Mouse (Mus musculus) kidney, embryonic 14.5 days (tissue): ENCODE data around the gene Trpc7. TPM values are rescaled to one million over a fixed set of nuclear protein-coding genes. Genes with fewer than 3 reads are reported as not detected.

ENCODE experiments used
- ATAC-seq: fragments of 200-750 bp; cut with Nextera tagmentation; 2 replicates; pipeline ENCODE4 v1.8.0; 2017; ENCODE audit warnings: moderate number of reproducible peaks, mild to moderate bottlenecking, moderate TSS enrichment, moderate library complexity; ENCODE audit not compliant: low FRiP score, low TSS enrichment
- H3K27ac ChIP-seq: fragments of 300-500 bp; sonication (generic); 2 replicates; pipeline ENCODE4 v1.5.1; 2014; ENCODE audit warnings: low read depth, mild to moderate bottlenecking, low read length, moderate library complexity, mixed read lengths
- H3K27me3 ChIP-seq: fragments of 300-500 bp; sonication (generic); 2 replicates; pipeline ENCODE4 v1.6.1; 2014; ENCODE audit warnings: mild to moderate bottlenecking, low read length; ENCODE audit not compliant: control insufficient read depth, insufficient read depth
- H3K36me3 ChIP-seq: fragments of 300-500 bp; sonication (generic); 2 replicates; pipeline ENCODE4 v1.6.1; 2014; ENCODE audit warnings: low read length, mixed read lengths; ENCODE audit not compliant: control insufficient read depth, insufficient read depth
- H3K4me1 ChIP-seq: fragments of 300-500 bp; sonication (generic); 2 replicates; pipeline ENCODE4 v1.6.1; 2014; ENCODE audit warnings: low read length, mixed read lengths; ENCODE audit not compliant: control insufficient read depth, insufficient read depth
- H3K4me2 ChIP-seq: fragments of 300-500 bp; sonication (generic); replicated peaks from 2 replicates; pipeline ENCODE4 v1.6.1; 2014; ENCODE audit warnings: low read depth, mild to moderate bottlenecking, low read length
- H3K4me3 ChIP-seq: fragments of 300-500 bp; sonication (generic); 2 replicates; pipeline ENCODE4 v1.5.1; 2014; ENCODE audit warnings: mild to moderate bottlenecking, low read length
- H3K9ac ChIP-seq: fragments of 300-500 bp; sonication (generic); 2 replicates; pipeline ENCODE4 v1.6.1; 2014; ENCODE audit warnings: low read depth, mild to moderate bottlenecking, low read length, moderate library complexity
- H3K9me3 ChIP-seq: fragments of 300-500 bp; sonication (generic); 2 replicates; pipeline ENCODE4 v1.6.1; 2016; ENCODE audit warnings: low read length; ENCODE audit not compliant: control insufficient read depth
- WGBS: fragments of 180-500 bp; shearing (Covaris S2); extraction: QIAGEN DNeasy Blood & Tissue Kit; methylation state at CpG from one replicate; pipeline ENCODE4 v1.1.7; 2014; 5-methylcytosine and 5-hydroxymethylcytosine counted together
- polyA plus RNA-seq: library from polyadenylated mRNA; unstranded; fragments of >200 nt; fragmentation: Nextera tagmentation; extraction: Ambion mirVana; gene quantifications from 2 replicates; pipeline ENCODE4 v1.2.1, GENCODE M21; 2014

Trpc7 gene
- polyA plus RNA-seq: 0.14 TPM in 1 of 2 replicates, not detected in the other

DNA sequence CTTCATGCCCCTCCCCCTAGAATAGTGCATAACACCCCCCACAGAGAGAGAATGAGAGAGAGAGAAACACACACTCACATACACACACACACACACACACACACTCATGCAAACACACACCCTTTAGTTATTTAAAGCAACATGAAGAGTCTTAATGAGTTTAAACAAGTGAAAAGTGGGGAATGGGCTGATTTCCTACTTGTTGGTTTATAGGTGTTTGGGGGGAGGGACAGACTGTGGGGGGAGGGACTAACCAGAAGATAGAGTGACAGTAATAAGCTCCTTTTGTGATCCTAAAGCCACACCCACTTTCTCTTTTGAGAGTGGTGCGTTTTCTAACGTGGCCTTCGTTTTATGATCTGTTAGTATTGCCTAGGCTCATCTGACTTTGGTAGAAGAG, at the start of gene Trpc7:
Trpc7 (minus strand) TSS at position 101 of the 400 bp plus-strand sequence.
- no peaks in the 10 kb centered on the region for H3K36me3 ChIP-seq
- no peak within 1 kb of the TSS for H3K4me3 ChIP-seq
- WGBS: 54% methylated on average over 3 of the region's 3 CpGs
- H3K27me3 ChIP-seq: no peaks in the 10 kb centered on the region
- no peak within 1 kb of the TSS for H3K4me2 ChIP-seq
- H3K27ac ChIP-seq: no peak within 1 kb of the TSS
- no peak for ATAC-seq
- H3K4me1 ChIP-seq: no peaks in the 10 kb centered on the region
- H3K9me3 ChIP-seq: no peaks in the 10 kb centered on the region
- no peak within 1 kb of the TSS for H3K9ac ChIP-seq

DNA sequence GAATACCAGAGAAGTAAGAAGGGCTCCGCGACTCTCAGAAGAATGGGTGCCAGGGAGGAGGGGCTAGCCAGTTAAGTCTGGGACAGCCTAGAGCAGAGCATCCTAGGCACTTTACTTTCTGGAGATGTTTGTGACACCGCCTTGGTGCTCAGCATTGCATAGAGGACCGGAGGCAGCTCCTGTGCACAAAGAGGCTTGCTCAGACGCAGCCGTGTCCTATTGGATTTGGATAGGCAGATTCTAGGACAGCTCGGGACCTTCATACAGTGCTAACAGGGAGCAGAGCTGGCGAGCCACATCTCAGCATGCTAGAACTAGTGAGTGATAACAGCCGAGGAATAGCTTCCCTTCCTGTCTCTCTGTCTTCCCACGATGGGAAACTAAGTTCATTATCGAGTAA, 43.5 kb upstream of the Trpc7 start:
- H3K27ac ChIP-seq: no peak overlapping the region
- H3K9me3 ChIP-seq: no peaks in the 10 kb centered on the region
- H3K4me3 ChIP-seq: no peak overlapping the region
- ATAC-seq: no peak
- no peaks in the 10 kb centered on the region for H3K36me3 ChIP-seq
- no peak overlapping the region for H3K4me2 ChIP-seq
- no peaks in the 10 kb centered on the region for H3K4me1 ChIP-seq
- H3K9ac ChIP-seq: no peak overlapping the region
- H3K27me3 ChIP-seq: no peaks in the 10 kb centered on the region
- 85% methylated on average over 11 of the region's 11 CpGs for WGBS

DNA sequence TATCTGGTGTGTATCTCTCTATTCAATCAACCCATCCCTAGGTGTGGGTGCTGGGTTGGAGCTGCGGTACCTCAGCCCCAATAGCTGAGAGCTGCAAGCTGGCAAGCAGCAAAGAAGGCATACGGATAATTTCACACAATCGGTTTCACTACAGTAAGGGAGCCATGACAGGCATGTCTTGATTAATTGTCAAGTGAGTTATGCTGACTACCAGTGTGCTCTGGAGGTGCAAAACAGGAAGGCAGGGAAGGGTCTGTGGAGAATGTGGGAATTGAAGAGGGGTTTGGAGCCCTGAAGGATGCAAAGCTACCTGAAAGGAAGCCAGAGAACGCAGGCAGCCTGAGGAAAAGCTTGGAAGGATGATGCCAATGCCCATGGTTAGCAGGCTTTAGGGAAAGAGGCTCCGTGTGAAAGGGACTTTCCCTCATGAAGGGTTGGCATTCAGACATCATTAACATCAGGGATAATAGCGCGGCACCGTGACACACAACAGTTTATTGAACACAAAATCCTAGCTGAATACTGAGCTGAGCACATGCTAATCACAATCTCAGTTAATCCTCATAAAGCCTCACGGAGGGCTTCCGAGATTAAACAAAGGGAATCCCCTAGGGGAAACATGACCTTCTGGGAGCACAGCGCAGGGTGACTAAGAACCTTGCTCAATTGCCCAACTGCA, 38.2 kb upstream of the Trpc7 start:
- Histone ChIP-seq H3K4me2 (no peak overlapping the region), H3K9me3 (no peaks in the 10 kb centered on the region), H3K9ac (no peak overlapping the region), H3K4me1 (no peaks in the 10 kb centered on the region), H3K4me3 (no peak overlapping the region), H3K27me3 (no peaks in the 10 kb centered on the region), H3K36me3 (no peaks in the 10 kb centered on the region), H3K27ac (no peak overlapping the region)
- WGBS: 79% methylated on average over 11 of the region's 11 CpGs
- ATAC-seq: no peak

DNA sequence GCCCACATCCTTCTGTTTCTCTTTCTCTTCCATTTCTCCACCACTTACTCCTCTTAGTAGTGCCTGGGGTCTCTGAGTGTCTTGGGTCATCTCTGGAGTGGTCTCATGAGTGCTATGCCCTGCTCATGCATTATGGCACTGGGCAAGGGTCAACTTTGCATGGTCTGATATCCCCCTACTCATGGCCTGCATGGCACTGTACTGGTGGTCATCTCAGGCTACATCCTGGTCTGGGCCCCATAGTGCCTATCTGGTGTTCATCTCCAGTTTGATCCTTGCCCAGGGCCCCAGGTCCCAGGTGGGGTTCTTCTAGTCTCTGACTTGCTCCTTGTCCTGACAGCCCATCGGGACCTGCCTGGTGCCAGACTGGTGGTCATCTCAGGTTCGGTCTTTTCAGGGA, 34.6 kb upstream of the Trpc7 start:
- H3K9me3 ChIP-seq: no peaks in the 10 kb centered on the region
- H3K27ac ChIP-seq: no peak overlapping the region
- ATAC-seq: no peak
- H3K27me3 ChIP-seq: no peaks in the 10 kb centered on the region
- H3K4me2 ChIP-seq: no peak overlapping the region
- no peak overlapping the region for H3K4me3 ChIP-seq
- H3K4me1 ChIP-seq: no peaks in the 10 kb centered on the region
- no peaks in the 10 kb centered on the region for H3K36me3 ChIP-seq
- WGBS: 95% methylated on average over 2 of the region's 2 CpGs
- H3K9ac ChIP-seq: no peak overlapping the region

DNA sequence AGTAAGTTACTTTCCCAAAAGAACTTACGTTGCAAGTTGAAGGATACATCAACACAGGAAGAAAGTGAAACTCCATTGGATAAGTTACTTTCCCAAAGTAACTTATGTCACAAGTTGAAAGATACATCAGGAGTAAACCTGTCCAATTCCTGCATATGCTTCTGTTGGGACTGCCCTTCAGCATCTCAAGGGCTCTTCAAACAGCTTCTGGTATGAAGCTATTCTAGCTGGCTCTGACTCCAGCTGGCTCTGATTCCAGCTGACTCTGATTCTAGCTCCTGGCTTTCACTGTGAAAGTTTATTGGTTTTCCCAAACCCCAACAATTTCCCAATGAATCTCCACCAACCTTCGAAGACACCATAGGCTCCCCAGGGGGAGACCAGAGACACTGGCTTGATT, 27.2 kb upstream of the Trpc7 start:
- Histone ChIP-seq H3K4me2 (no peak overlapping the region), H3K9me3 (no peaks in the 10 kb centered on the region), H3K36me3 (no peaks in the 10 kb centered on the region), H3K27ac (no peak overlapping the region), H3K4me1 (no peaks in the 10 kb centered on the region), H3K9ac (no peak overlapping the region), H3K4me3 (no peak overlapping the region), H3K27me3 (no peaks in the 10 kb centered on the region)
- no peak for ATAC-seq
- 79% methylated on average over 2 of the region's 2 CpGs for WGBS

DNA sequence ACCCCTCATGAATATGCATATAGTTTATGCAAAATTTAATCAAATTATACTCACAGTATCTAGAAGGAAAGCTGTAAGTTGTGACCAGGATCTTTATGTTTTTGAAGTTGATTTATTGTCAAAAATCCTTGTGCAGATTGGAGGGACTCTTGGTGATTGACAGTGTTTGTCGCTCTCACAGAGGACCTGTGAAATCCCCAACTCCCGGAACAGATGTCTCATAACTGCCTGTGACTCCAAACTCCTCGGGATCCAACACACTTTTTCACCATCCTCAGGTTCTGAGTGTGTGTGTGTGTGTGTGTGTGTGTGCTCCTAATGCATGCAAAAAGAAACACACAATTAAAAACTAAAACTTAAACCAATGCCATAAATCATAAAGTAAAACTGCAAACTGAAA, 25.5 kb upstream of the Trpc7 start:
- Histone ChIP-seq H3K9me3 (no peaks in the 10 kb centered on the region), H3K4me1 (no peaks in the 10 kb centered on the region), H3K27me3 (no peaks in the 10 kb centered on the region), H3K9ac (no peak overlapping the region), H3K36me3 (no peaks in the 10 kb centered on the region), H3K27ac (no peak overlapping the region), H3K4me3 (no peak overlapping the region), H3K4me2 (no peak overlapping the region)
- ATAC-seq: no peak
- 61% methylated on average over 3 of the region's 3 CpGs for whole genome bisulfite sequencing

DNA sequence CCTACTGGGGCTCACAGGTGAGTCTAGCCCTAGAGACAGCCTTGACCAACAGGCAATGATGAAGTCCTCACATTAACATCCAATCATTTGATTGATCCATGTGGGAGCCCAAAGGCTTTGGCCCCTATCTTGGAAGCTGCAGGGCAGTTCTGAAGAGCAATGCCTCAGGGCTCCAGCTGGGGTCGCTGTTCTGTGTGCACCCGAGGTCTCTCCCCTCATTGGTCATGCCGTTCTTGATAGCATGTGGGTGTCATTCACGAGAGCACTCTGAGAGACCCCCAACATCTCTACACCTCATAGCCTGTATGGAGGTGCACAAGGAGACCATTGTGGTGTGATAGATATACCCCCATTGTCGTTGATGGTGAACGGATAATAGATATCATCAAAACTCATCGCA, 18.9 kb upstream of the Trpc7 start:
- Histone ChIP-seq H3K36me3 (no peaks in the 10 kb centered on the region), H3K4me3 (no peak overlapping the region)

DNA sequence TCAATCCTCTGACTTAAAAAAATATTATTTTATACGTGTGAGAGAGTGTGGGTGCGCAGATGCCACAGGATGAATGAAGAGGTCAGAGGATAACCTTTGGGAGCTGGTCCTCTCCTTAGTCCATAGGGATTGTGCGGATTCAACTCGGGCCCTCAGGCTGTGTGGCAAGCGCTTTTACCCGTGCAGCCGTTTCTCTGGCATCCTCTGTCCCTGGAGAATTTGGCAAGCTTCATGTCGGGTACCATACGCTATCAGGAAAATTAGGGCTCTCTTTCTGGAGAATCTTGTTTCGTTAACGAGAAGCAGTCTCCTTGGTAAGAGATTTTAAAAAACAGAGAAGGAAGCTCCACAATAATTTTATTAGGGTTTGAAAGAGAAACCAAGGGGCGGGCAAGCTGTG, 15.3 kb upstream of the Trpc7 start:
- 88% methylated on average over 12 of the region's 12 CpGs for WGBS
- Histone ChIP-seq H3K27ac (no peak overlapping the region), H3K36me3 (no peaks in the 10 kb centered on the region), H3K4me3 (no peak overlapping the region), H3K9ac (no peak overlapping the region), H3K9me3 (no peaks in the 10 kb centered on the region), H3K4me2 (no peak overlapping the region), H3K4me1 (no peaks in the 10 kb centered on the region), H3K27me3 (no peaks in the 10 kb centered on the region)
- no peak for ATAC-seq

More for the DNA sequence above, 18.9 kb upstream of the Trpc7 start:
- WGBS: 89% methylated on average over 7 of the region's 7 CpGs
- no peaks in the 10 kb centered on the region for H3K9me3 ChIP-seq
- no peaks in the 10 kb centered on the region for H3K4me1 ChIP-seq
- ATAC-seq: no peak
- no peaks in the 10 kb centered on the region for H3K27me3 ChIP-seq
- H3K4me2 ChIP-seq: no peak overlapping the region
- no peak overlapping the region for H3K27ac ChIP-seq
- no peak overlapping the region for H3K9ac ChIP-seq

DNA sequence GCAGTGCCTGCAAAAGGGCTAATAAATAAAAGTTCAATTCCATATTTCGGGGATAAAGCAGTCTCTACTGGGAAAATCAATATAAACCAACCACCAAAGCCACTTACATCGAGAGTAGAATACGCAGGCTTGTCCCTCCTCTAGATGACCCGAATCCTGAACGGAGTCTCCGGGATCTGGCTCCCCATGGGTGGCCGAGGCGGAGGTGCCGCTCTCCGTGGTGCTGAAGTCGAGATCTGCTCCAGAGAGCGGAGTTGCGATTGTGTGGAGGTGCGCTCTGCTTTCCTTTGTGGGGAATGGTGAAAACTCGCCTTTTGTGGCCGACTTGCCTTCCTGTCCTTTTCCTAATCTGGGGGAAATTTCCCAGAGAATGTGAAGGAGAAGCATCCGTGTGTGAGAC, 407 bp downstream of the Trpc7 start:
- WGBS: 3% methylated on average over 17 of the region's 17 CpGs
- H3K9me3 ChIP-seq: no peaks in the 10 kb centered on the region
- no peaks in the 10 kb centered on the region for H3K36me3 ChIP-seq
- no peak for ATAC-seq
- H3K4me3 ChIP-seq: no peak overlapping the region
- H3K27ac ChIP-seq: no peak overlapping the region
- no peak overlapping the region for H3K9ac ChIP-seq
- no peak overlapping the region for H3K4me2 ChIP-seq
- no peaks in the 10 kb centered on the region for H3K27me3 ChIP-seq
- H3K4me1 ChIP-seq: no peaks in the 10 kb centered on the region
